Mouse (Mus musculus): ENCODE results near the gene Zbtb7b. TPM values are rescaled to one million over a fixed set of nuclear protein-coding genes. Genes with fewer than 3 reads are reported as not detected.

The Zbtb7b gene
- polyA plus RNA-seq, 1 experiment: 54.3 TPM

DNA sequence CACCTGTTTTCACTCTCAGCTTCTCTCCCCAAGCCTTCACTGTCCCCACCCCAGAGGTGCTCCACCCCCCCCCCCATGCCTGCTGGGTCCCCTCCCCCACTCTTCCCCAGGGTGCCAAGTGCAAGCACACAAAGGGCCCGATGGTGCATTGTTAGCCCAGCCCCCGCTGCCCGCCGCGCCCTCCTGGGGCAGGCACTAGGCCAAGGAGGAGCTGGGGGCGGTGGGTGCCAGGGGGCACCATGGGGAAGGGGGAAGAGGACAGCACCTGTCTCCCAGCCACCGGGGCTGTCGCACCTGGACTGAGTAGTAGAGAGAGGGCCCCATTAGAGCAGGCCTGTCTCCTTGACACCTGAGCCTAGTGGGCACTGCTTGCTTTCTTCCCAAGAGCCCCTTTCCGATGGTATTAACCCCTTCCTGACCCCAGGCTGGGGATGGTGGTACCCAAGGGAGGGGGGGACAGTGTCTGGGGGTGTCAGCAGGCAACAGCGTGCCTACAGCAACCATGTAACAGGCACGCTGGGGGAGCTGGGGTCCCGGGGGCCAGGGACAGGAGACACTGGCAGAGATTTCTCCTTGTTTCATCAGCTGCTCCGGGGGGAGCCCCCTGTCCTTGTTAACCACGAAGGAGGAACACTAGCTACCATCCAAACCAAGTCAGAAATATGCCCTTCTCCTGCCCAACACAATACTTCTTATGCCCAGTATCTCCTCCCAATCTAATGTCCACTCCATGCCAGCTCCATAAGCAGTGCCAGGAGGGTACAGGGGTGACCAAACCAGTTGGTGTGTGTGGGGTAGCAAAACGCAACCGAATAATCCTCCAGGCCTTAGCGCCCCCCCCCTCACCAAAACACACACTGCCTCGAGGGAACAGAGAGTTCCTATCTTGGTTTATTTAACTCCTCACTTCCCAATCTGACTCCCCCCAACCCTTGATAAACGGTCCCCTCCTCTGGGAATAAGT is 3.6 kb downstream of the Zbtb7b start:
- Histone ChIP-seq H3K27ac (ENCODE audit: insufficient read depth, low read depth, low read length) (peak overlapping the region; percentile 78), H3K4me3 (ENCODE audit: insufficient read depth, low read depth, low read length) (peak overlapping the region; percentile 83), H3K27me3 (replicated peaks; ENCODE audit: control insufficient read depth, insufficient read depth, low read length) (no peaks in the 10 kb centered on the region), H3K4me1 (ENCODE audit: control insufficient read depth, insufficient read depth, low read length) (peaks cover 35% of the 10 kb centered on the region), H3K36me3 (ENCODE audit: control insufficient read depth, insufficient read depth, low read length) (no peaks in the 10 kb centered on the region)
- WGBS: 13% methylated on average over 19 of the region's 19 CpGs
- no peak for TF ChIP-seq POLR2A (IDR thresholded peaks at IDR 0.05; ENCODE audit: low read depth, low read length)
- no peak for TF ChIP-seq CTCF (conservative IDR thresholded peaks at IDR 0.05; ENCODE audit: insufficient read depth, insufficient read length, low read depth, low read length)
- peak; percentile 47 for DNase-seq

DNA sequence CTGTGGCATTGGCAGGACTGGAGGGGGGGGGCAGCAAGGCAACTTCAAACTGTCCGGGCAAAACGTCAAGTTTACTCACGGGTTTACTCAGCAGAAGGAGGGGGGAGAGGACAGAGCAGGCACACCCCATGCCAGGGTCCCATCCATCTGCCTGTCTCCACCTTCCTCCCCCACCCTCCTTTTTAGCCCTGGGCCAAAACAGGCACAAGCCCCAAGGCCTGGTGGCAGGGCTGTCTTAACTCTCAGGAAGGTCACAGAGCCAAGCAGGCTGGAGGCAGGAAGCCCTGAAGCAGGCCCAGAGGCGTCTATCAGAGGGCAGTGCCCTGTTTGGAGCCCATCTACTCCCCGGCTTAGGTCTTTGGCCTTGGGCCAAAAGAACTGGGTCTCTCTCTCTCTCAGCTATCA is 4.5 kb downstream of the Zbtb7b start:
- 4% methylated on average over 5 of the region's 5 CpGs for WGBS
- peak; percentile 56 for DNase-seq
- no peaks in the 10 kb centered on the region for H3K36me3 ChIP-seq (ENCODE audit: control insufficient read depth, insufficient read depth, low read length)
- no peak overlapping the region for H3K4me3 ChIP-seq (ENCODE audit: insufficient read depth, low read depth, low read length)
- TF ChIP-seq POLR2A (IDR thresholded peaks at IDR 0.05; ENCODE audit: low read depth, low read length): no peak
- TF ChIP-seq CTCF (conservative IDR thresholded peaks at IDR 0.05; ENCODE audit: insufficient read depth, insufficient read length, low read depth, low read length): no peak
- peak overlapping the region; percentile 2; the same call in 1 of the 2 replicates for H3K27ac ChIP-seq (ENCODE audit: insufficient read depth, low read depth, low read length)
- peaks cover 35% of the 10 kb centered on the region for H3K4me1 ChIP-seq (ENCODE audit: control insufficient read depth, insufficient read depth, low read length)
- no peaks in the 10 kb centered on the region for H3K27me3 ChIP-seq (replicated peaks; ENCODE audit: control insufficient read depth, insufficient read depth, low read length)

DNA sequence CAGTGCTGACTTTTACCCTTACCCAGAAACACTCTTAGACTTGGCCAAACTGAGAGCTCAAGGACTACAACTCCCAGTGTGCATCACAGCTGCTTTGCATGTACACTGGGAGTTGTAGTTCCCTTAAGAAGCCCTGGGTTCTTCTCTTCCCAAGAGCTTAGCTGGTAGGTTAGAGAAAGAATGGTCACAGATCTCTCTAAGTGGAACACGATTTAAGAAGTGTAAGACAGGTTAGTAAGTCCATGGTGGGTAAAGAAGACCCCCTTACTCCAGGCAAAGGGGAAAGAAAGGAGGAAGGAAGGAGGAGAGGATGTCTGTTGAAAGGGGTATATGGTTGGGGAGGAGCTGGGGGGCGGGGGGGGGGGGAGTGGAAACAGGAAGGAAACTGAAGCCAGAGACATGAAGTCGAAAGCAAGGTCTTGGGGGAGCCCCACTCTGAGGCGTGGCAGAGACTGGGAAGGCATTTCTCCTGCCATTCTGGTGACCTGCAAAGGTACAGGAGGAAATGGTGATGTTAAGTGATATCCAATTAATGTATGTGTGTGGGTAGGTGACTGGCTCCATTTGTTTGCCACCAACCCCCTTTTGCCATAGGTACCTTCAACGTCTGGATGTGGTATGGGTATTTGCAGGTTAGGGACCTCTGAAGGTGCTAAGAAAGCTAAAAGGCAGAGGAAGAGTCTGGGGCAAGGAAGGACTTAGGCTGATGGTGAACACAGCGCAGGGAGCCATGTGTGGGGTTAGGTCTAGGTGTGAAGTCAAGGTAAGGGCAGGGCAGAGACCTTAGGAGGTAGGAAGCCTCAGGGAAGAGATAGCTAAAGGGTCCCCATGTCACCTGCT is 5.5 kb downstream of the Zbtb7b start:
- no peaks in the 10 kb centered on the region for H3K27me3 ChIP-seq (replicated peaks; ENCODE audit: control insufficient read depth, insufficient read depth, low read length)
- H3K4me1 ChIP-seq (ENCODE audit: control insufficient read depth, insufficient read depth, low read length): peaks cover 35% of the 10 kb centered on the region
- H3K27ac ChIP-seq (ENCODE audit: insufficient read depth, low read depth, low read length): no peak overlapping the region
- H3K4me3 ChIP-seq (ENCODE audit: insufficient read depth, low read depth, low read length): no peak overlapping the region
- peak; percentile 47 for DNase-seq
- H3K36me3 ChIP-seq (ENCODE audit: control insufficient read depth, insufficient read depth, low read length): no peaks in the 10 kb centered on the region
- 54% methylated on average over 6 of the region's 6 CpGs for WGBS
- TF ChIP-seq CTCF (conservative IDR thresholded peaks at IDR 0.05; ENCODE audit: insufficient read depth, insufficient read length, low read depth, low read length) (no peak), POLR2A (IDR thresholded peaks at IDR 0.05; ENCODE audit: low read depth, low read length) (no peak)

DNA sequence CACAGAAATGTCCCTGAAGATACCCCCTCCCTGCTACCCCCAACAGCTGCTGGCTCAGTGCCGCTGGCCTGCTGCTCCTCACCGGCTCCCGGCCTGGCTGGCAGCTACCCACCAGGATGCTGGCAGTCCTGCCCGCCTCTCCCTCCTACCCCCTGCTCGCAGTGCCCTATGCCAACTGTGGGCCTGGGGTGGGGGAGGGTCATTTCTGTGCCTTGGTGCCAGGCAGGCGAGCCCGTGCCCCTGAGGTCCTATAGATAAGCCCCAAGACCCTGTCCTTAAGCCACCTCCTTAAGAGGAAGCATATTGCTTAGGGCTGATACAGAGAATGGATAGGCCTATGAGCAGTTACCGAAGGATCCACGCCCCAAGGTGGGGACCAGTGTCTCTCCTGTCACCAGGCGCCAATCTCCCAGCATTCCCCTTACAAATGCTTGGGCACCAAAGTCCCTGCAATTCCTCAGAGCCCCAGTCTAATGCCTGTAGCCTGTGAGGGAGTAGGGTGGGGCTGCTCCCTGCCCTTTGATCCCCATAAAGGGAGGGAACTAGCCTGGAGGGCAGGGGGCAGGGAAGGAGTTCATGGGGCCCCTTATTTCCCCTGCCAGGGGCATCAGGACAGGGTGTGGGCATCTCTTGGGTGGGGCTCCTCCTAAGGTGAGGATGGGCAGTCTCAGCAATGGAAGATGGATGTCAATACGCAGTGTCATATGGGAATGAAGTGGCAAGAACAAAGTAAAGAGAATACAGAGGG is 6.3 kb downstream of the Zbtb7b start:
- no peak for TF ChIP-seq CTCF (conservative IDR thresholded peaks at IDR 0.05; ENCODE audit: insufficient read depth, insufficient read length, low read depth, low read length)
- TF ChIP-seq POLR2A (IDR thresholded peaks at IDR 0.05; ENCODE audit: low read depth, low read length): no peak
- Histone ChIP-seq H3K4me3 (ENCODE audit: insufficient read depth, low read depth, low read length) (no peak overlapping the region), H3K36me3 (ENCODE audit: control insufficient read depth, insufficient read depth, low read length) (no peaks in the 10 kb centered on the region), H3K27ac (ENCODE audit: insufficient read depth, low read depth, low read length) (no peak overlapping the region), H3K27me3 (replicated peaks; ENCODE audit: control insufficient read depth, insufficient read depth, low read length) (no peaks in the 10 kb centered on the region), H3K4me1 (ENCODE audit: control insufficient read depth, insufficient read depth, low read length) (peaks cover 35% of the 10 kb centered on the region)
- 36% methylated on average over 11 of the region's 11 CpGs for WGBS
- peak; percentile 73 for DNase-seq

DNA sequence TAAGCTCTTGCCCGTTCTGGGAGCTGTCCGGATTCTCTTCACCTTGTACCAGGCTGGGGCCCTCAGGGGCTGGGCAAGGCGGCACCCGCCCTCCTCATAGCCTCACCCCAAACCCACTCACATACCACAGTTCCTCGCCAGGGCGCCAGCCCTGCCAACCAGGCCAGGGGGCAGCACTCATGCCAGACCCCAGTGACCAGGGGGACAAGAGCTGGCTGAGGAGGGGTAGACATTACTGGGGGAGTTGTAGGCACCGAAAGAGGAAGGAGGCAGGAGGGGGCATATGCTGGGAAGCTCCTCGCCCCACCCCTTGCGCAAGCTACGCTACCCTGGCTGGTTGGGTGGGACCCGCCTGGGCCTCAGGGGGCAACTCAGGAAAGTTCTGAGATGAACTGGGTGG is 6.9 kb downstream of the Zbtb7b start:
- Histone ChIP-seq H3K36me3 (ENCODE audit: control insufficient read depth, insufficient read depth, low read length) (no peaks in the 10 kb centered on the region), H3K27ac (ENCODE audit: insufficient read depth, low read depth, low read length) (no peak overlapping the region), H3K4me3 (ENCODE audit: insufficient read depth, low read depth, low read length) (no peak overlapping the region), H3K4me1 (ENCODE audit: control insufficient read depth, insufficient read depth, low read length) (peaks cover 35% of the 10 kb centered on the region), H3K27me3 (replicated peaks; ENCODE audit: control insufficient read depth, insufficient read depth, low read length) (no peaks in the 10 kb centered on the region)
- peak; percentile 26 for DNase-seq
- TF ChIP-seq POLR2A (IDR thresholded peaks at IDR 0.05; ENCODE audit: low read depth, low read length) (no peak), CTCF (conservative IDR thresholded peaks at IDR 0.05; ENCODE audit: insufficient read depth, insufficient read length, low read depth, low read length) (no peak)
- 73% methylated on average over 11 of the region's 11 CpGs for WGBS

DNA sequence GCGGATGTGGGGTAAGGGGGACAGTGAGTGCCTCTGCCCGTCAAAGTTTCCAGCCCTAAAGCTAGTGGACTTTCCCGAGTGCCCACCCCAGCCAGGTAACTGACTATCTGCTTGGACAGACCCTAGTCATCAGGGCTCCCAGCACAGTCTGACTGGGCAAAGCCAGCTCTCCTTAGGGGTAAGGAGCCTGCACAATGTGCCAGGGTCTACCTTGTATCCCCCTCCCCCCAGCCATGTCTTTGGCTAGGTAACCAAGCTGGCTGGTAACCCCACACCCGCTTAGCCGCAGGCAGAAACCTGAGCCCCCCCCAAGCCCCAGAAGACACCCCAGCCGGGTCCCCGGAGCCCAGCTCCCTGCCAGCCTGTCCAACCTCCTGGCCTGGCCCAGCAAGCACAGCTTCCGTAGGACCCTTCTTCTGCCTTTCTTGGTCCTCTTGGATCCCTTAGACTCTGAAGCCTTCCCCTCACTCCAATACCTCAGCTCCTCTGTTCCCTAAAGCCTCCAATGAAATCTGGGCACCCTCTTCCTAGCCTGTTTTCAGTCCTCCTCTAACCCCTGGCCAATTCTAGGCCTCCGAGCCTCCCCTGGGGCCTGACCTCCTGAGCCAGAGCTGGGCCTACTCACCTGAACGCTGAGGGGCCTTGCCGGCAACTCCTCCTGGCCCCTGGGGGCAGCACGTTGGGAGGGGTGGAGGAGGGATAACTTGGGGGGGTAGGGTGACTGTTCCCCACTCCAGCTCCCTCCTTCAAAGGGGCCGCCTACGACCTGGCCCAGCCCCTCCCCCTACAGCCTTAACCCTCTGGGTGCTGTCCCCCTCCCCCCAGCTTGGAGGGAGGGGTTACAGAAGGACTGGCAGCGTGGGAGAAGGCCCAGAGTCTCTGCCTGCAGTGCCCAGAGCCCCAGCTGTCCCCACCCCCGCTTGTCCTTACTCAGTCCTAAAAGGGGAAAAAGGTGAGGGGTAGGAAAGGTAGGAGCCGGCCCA is 7.8 kb downstream of the Zbtb7b start:
- TF ChIP-seq POLR2A (IDR thresholded peaks at IDR 0.05; ENCODE audit: low read depth, low read length) (no peak), CTCF (conservative IDR thresholded peaks at IDR 0.05; ENCODE audit: insufficient read depth, insufficient read length, low read depth, low read length) (no peak)
- DNase-seq: peak; percentile 21
- no peak overlapping the region for H3K27ac ChIP-seq (ENCODE audit: insufficient read depth, low read depth, low read length)

More for the DNA sequence above, 7.8 kb downstream of the Zbtb7b start:
- Histone ChIP-seq H3K4me3 (ENCODE audit: insufficient read depth, low read depth, low read length) (no peak overlapping the region), H3K36me3 (ENCODE audit: control insufficient read depth, insufficient read depth, low read length) (no peaks in the 10 kb centered on the region), H3K4me1 (ENCODE audit: control insufficient read depth, insufficient read depth, low read length) (peaks cover 37% of the 10 kb centered on the region), H3K27me3 (replicated peaks; ENCODE audit: control insufficient read depth, insufficient read depth, low read length) (no peaks in the 10 kb centered on the region)
- 58% methylated on average over 17 of the region's 17 CpGs for WGBS
